Mouse (Mus musculus) lung, adult 2 months (tissue): ENCODE measurements around the gene Xrcc4. TPM values are rescaled to one million over a fixed set of nuclear protein-coding genes. Genes with fewer than 3 reads are reported as not detected.

Experiments used
- DNase-seq: peaks from one replicate; pipeline ENCODE4 v3.0.0; 2022
- H3K4me1 ChIP-seq: fragments of 200-500 bp; 2 replicates; pipeline ENCODE4 v1.6.1; 2011; ENCODE audit warnings: low read length; ENCODE audit not compliant: control insufficient read depth, insufficient read depth
- H3K4me3 ChIP-seq: fragments of 200-500 bp; replicated peaks from 2 replicates; pipeline ENCODE3; 2011; ENCODE audit warnings: low read depth, mild to moderate bottlenecking, control low read depth, low read length; ENCODE audit errors: extremely low read depth
- CTCF ChIP-seq: fragments of 200-500 bp; IDR thresholded peaks from 2 replicates; pipeline ENCODE4 v1.5.1; 2011; ENCODE audit warnings: mild to moderate bottlenecking, low read length, control low read depth; ENCODE audit not compliant: insufficient read depth
- POLR2A ChIP-seq: fragments of 200-500 bp; IDR thresholded peaks from 2 replicates; pipeline ENCODE4 v1.6.1; 2011; ENCODE audit warnings: low read depth, mild to moderate bottlenecking, control low read depth, low read length, borderline replicate concordance; ENCODE audit errors: extremely low read depth
- WGBS: fragments of 180-500 bp; shearing (Covaris S2); methylation state at CpG from one replicate; pipeline ENCODE4 v1.1.7; 2018; 5-methylcytosine and 5-hydroxymethylcytosine counted together
- polyA plus RNA-seq: library from polyadenylated mRNA; depleted of rRNA; stranded (reverse); fragments of >200 nt; gene quantifications from 2 replicates; pipeline ENCODE4 v1.2.3, GENCODE M21; 2012

The Xrcc4 gene
- polyA plus RNA-seq, 1 experiment, result 2.0 TPM

DNA sequence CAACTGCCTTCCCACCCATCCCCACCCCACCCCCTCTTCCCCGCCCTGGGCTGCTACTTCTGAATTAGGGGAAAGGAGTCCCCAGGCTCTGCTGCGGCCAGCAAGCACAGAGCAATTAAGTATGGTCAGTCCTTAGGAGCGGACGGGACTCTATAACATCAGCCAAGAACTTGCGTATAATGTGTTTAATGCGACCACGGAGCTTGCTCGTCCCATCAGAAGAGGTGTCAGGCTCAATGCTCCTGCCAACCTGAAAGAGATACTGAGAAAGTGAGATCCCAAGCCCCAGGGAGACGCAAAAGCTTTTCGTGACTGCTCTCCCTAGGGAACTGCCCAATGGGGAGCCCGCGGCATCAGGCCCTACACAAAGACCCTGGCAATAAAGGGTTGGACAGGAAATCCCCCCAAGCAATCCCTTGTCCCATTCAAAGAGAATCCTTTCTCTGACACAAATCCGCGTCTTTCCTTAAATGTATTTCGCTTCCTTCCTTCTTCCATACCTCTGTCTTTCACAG is 346.7 kb downstream of the Xrcc4 start:
- no peak for TF ChIP-seq POLR2A
- TF ChIP-seq CTCF, result no peak
- H3K4me3 ChIP-seq, result peak overlapping the region; percentile 10
- no peak for DNase-seq
- 14% methylated on average over 15 of the region's 15 CpGs for WGBS
- peaks cover 9% of the 10 kb centered on the region for H3K4me1 ChIP-seq

GRCm38 (mm10) chr13:89741766-89742685 is 347.4 kb downstream of the Xrcc4 start, which contains the start of gene Vcan:
Gene Vcan (minus strand): TSS chr13:89742509.
- Histone ChIP-seq H3K4me1 (peaks cover 9% of the 10 kb centered on the region), H3K4me3 (peak within 1 kb of the TSS; percentile 49)
- TF ChIP-seq CTCF (no peak), POLR2A (no peak)
- peak; percentile 20 for DNase-seq
- under 1% methylated on average over 40 of the region's 40 CpGs for WGBS

GRCm38 (mm10) chr13:89741116-89741551 is 348.3 kb downstream of the Xrcc4 start:
- H3K4me3 ChIP-seq, result peak overlapping the region; percentile 0
- 2% methylated on average over 14 of the region's 14 CpGs for WGBS
- DNase-seq, result no peak
- TF ChIP-seq POLR2A, result no peak
- no peak for TF ChIP-seq CTCF
- H3K4me1 ChIP-seq, result peaks cover 9% of the 10 kb centered on the region

GRCm38 (mm10) chr13:89740243-89741115 is 348.9 kb downstream of the Xrcc4 start:
- under 1% methylated on average over 33 of the region's 33 CpGs for WGBS
- Histone ChIP-seq H3K4me3 (peak overlapping the region; percentile 69), H3K4me1 (peaks cover 9% of the 10 kb centered on the region)
- TF ChIP-seq CTCF, result peak; percentile 27
- no peak for TF ChIP-seq POLR2A
- DNase-seq, result peak; percentile 57

DNA sequence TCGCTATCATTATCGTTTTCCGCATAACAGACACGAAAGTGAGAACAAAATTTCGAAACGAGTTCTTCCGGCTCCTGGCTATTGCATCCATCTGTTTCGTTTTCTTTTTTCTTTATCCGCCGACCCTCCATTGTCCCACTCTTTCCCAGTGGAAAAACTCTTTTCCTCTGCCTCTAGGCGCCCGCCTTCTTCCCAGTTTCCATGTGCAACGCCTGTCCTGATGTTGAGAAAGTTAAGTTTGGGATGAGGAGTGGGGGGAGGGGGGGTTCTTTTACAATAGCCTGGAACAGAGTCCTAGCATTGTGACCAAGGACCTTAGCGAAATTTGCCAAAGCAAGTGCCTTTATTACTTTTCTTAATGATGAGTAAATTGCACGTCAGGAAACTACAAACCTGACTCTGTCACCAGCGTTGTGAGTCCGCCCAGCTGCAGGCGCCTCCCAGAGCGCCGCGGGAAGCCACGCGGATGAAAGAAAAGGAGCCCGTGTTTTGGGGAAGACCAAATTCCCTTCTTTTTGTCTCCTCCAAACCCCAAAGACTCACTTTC is 349.6 kb downstream of the Xrcc4 start:
- TF ChIP-seq POLR2A, result no peak
- TF ChIP-seq CTCF, result no peak
- peak overlapping the region; percentile 69 for H3K4me3 ChIP-seq
- peaks cover 9% of the 10 kb centered on the region for H3K4me1 ChIP-seq
- under 1% methylated on average over 24 of the region's 24 CpGs for WGBS
- DNase-seq, result no peak

DNA sequence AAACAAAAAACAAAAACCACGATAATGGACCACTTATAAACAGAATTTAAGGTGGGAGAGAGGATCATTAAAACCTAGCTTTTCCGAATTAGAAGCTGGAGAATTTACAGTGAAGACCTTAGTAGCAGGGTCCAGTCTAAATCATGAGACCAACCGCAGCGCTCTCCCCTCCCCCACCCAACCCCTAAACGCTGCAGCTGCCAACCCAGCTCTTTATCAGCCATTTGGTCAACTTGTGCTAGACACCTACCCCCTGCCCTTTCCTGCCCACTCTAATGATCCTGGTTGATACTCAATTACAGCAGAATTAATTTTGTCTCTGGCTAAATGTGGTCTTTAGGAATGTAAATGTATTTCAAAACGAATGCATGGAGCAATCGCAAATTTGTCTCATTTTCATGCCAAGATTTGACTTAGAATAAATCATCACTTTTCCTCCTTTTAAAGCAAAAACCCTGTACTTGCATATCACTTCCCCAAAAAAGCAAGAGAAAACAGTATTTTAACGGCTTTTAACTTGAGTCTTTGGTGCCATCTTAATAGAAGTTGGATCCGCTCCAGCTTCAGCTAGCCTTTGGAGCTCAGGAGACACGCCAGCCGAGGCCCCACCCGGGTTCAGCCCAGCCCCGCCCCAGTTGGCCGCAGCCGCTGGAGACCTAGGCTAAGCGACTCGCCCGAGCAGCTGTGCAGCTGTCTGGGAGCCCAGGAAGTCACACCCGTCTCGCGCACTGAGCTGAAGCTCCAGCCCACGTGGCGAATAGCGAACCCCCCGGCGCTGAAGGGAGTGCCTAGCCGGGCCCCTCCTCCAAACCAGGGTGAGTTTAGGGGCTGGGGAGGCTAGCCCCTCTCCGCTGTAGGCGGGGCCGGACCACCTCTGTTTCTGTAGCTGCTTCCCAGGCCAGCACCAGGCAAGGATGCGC is 350.4 kb downstream of the Xrcc4 start:
- DNase-seq, result peak; percentile 60
- peaks cover 9% of the 10 kb centered on the region for H3K4me1 ChIP-seq
- TF ChIP-seq CTCF (no peak), POLR2A (no peak)
- peak overlapping the region; percentile 69 for H3K4me3 ChIP-seq
- 2% methylated on average over 31 of the region's 31 CpGs for WGBS

DNA sequence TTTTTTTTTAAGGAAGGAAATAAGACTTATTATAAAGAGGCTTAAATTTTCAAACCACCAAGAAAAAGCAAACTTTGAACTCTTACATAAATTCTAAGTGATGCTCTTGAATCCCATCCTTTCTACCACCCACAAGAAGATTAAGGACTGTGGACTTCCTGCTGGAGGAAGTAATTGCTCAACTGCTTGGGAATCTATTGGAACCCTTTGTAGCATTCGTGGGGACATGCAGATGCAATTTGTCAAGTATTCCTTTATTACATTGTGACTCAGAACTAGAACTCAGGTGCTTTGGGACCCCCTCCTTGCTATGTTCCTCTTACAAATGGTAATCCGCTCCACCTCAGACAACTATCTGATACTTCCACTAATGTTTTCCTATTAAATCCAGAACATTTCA is 351.1 kb downstream of the Xrcc4 start:
- no peak for DNase-seq
- 44% methylated on average over 2 of the region's 2 CpGs for WGBS
- Histone ChIP-seq H3K4me1 (peaks cover 9% of the 10 kb centered on the region), H3K4me3 (no peak overlapping the region)
- no peak for TF ChIP-seq POLR2A
- TF ChIP-seq CTCF, result no peak

GRCm38 (mm10) chr13:89735111-89735510 is 354.3 kb downstream of the Xrcc4 start:
- no peak for TF ChIP-seq POLR2A
- no peak for TF ChIP-seq CTCF
- DNase-seq, result no peak
- Histone ChIP-seq H3K4me3 (no peak overlapping the region), H3K4me1 (peaks cover 2% of the 10 kb centered on the region)
- WGBS, result 33% methylated on average over 5 of the region's 5 CpGs
